Mouse (Mus musculus): ENCODE results near the gene Ofcc1. TPM values are rescaled to one million over a fixed set of nuclear protein-coding genes. Genes with fewer than 3 reads are reported as not detected.

Gene Ofcc1
- polyA plus RNA-seq, 1 experiment from 2014 or later = not detected

- no peak overlapping the region for H3K9ac ChIP-seq
- H3K4me2 ChIP-seq = no peak overlapping the region
- H3K36me3 ChIP-seq = no peaks in the 10 kb centered on the region
- H3K9me3 ChIP-seq (replicated peaks) = no peaks in the 10 kb centered on the region
- no peak overlapping the region for H3K27ac ChIP-seq
- 79% methylated on average over 3 of the region's 3 CpGs for WGBS (ENCODE audit: insufficient replicate concordance)
- no peaks in the 10 kb centered on the region for H3K4me1 ChIP-seq
- no peak overlapping the region for H3K4me3 ChIP-seq
- H3K27me3 ChIP-seq (replicated peaks) = no peaks in the 10 kb centered on the region
- no peak for ATAC-seq
Measured at GRCm38 (mm10) chr13:40181786-40182185, 179.5 kb downstream of the Ofcc1 start.

DNA sequence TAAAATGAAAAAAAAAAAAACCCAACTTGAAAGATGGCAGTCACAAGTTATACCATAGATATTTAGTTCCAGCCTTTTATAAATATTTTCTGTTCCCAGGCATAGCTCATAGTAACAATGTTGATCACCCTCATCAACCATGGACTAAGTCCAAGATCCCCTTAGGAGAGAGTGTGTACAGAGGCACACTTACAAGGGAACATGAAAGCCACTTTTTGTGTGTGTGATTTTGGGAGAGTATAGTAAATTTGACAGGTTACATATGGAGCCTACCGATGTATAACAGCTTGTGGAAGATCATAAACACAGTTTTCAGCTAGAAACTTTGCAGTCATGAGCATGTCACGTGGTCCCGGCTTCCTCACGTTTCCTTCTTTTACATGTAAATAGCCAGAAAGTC lies 189.5 kb downstream of the Ofcc1 start:
- no peak overlapping the region for H3K27ac ChIP-seq
- WGBS (ENCODE audit: insufficient replicate concordance) = 83% methylated on average over 4 of the region's 4 CpGs
- H3K36me3 ChIP-seq = no peaks in the 10 kb centered on the region
- no peaks in the 10 kb centered on the region for H3K9me3 ChIP-seq (replicated peaks)
- no peak for ATAC-seq
- H3K4me3 ChIP-seq = no peak overlapping the region
- H3K4me2 ChIP-seq = no peak overlapping the region
- no peaks in the 10 kb centered on the region for H3K27me3 ChIP-seq (replicated peaks)
- H3K9ac ChIP-seq = no peak overlapping the region
- no peaks in the 10 kb centered on the region for H3K4me1 ChIP-seq

- Histone ChIP-seq H3K27me3 (replicated peaks) (no peaks in the 10 kb centered on the region), H3K9ac (no peak overlapping the region), H3K4me3 (no peak overlapping the region), H3K36me3 (no peaks in the 10 kb centered on the region), H3K27ac (no peak overlapping the region), H3K9me3 (replicated peaks) (no peaks in the 10 kb centered on the region), H3K4me1 (no peaks in the 10 kb centered on the region), H3K4me2 (no peak overlapping the region)
- ATAC-seq = no peak
- 34% methylated on average over 7 of the region's 7 CpGs for WGBS (ENCODE audit: insufficient replicate concordance)
Measured at GRCm38 (mm10) chr13:40167871-40168270, 193.4 kb downstream of the Ofcc1 start.

DNA sequence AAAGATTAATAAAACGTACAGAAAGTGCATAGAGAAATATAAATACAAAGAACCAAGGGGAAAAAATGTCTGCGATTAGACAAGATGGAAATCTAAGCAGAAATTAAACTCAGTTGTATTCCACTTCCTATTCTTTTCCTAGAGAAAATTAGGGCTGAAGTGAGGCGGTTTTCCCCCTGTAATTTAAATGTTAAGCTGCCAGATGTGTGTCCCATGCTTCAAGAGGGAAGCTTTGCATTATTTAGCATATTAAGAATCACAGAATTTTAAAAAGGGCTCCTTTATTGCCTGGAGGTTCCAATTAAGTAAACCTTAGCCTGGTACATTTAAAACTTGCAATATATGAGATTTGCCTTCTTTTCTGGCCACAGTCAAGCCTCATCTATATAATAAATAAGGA lies 205.8 kb downstream of the Ofcc1 start:
- no peaks in the 10 kb centered on the region for H3K27me3 ChIP-seq (replicated peaks)
- no peak overlapping the region for H3K4me3 ChIP-seq
- no peaks in the 10 kb centered on the region for H3K9me3 ChIP-seq (replicated peaks)
- no peaks in the 10 kb centered on the region for H3K36me3 ChIP-seq
- no peak overlapping the region for H3K27ac ChIP-seq
- H3K9ac ChIP-seq = no peak overlapping the region
- no peak overlapping the region for H3K4me2 ChIP-seq
- 55% methylated on average over 3 of the region's 3 CpGs for WGBS (ENCODE audit: insufficient replicate concordance)
- no peaks in the 10 kb centered on the region for H3K4me1 ChIP-seq
- ATAC-seq = no peak

DNA sequence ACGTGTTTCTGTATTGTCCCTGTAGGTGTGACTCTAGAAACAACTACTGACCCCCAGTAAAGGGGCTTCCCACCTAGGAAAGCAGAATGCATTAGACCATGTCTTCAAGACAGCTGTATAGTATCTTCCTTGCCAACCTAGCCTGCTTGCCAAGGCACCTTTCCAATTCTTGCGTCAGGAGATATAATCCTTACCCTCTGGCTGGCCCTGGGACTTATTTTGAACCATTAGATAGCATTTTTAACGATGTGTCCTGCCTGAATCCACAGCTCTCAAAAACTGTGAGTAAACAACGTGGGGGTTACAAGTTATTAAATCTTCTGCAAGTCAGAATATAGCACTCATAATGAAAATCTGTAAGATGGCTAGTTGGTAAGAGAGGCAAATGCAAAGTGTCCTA lies 221.3 kb downstream of the Ofcc1 start:
- Histone ChIP-seq H3K27me3 (replicated peaks) (no peaks in the 10 kb centered on the region), H3K9me3 (replicated peaks) (no peaks in the 10 kb centered on the region), H3K4me1 (no peaks in the 10 kb centered on the region), H3K4me3 (no peak overlapping the region), H3K27ac (no peak overlapping the region), H3K4me2 (no peak overlapping the region), H3K9ac (no peak overlapping the region), H3K36me3 (no peaks in the 10 kb centered on the region)
- no peak for ATAC-seq
- whole genome bisulfite sequencing (ENCODE audit: insufficient replicate concordance) = 57% methylated on average over 4 of the region's 4 CpGs

- ATAC-seq = no peak
- Histone ChIP-seq H3K27ac (no peak overlapping the region), H3K4me1 (no peaks in the 10 kb centered on the region), H3K27me3 (replicated peaks) (no peaks in the 10 kb centered on the region), H3K9ac (no peak overlapping the region), H3K4me2 (no peak overlapping the region), H3K4me3 (no peak overlapping the region), H3K9me3 (replicated peaks) (no peaks in the 10 kb centered on the region), H3K36me3 (no peaks in the 10 kb centered on the region)
- 27% methylated on average over 3 of the region's 3 CpGs for WGBS (ENCODE audit: insufficient replicate concordance)
Measured at GRCm38 (mm10) chr13:40136096-40136495, 225.2 kb downstream of the Ofcc1 start.

- ATAC-seq = no peak
- H3K9ac ChIP-seq = no peak overlapping the region
- no peaks in the 10 kb centered on the region for H3K27me3 ChIP-seq (replicated peaks)
- no peaks in the 10 kb centered on the region for H3K36me3 ChIP-seq
- WGBS (ENCODE audit: insufficient replicate concordance) = 70% methylated on average over 12 of the region's 12 CpGs
- H3K9me3 ChIP-seq (replicated peaks) = no peaks in the 10 kb centered on the region
- H3K27ac ChIP-seq = no peak overlapping the region
- H3K4me1 ChIP-seq = no peaks in the 10 kb centered on the region
- H3K4me2 ChIP-seq = no peak overlapping the region
- no peak overlapping the region for H3K4me3 ChIP-seq
Measured at GRCm38 (mm10) chr13:40135670-40136069, 225.6 kb downstream of the Ofcc1 start.

DNA sequence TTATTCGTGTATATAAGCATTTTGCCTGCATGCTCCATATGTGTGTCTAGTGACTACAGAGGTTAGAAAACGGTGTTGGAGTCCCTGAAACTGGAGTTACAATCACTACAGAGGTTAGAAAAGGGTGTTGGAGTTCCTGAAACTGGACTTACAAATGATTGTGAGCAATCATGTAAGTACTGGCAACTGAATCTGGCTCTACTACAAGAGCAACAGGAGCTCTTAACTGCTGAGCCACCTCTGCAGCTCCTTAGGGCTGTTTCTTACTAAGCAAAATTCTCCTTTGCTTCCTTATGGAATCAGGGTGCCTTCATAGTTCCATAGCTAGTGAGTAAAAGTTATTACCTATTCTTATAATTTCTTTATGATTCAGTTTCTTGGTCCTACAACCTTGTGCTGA lies 237.4 kb downstream of the Ofcc1 start:
- no peaks in the 10 kb centered on the region for H3K9me3 ChIP-seq (replicated peaks)
- H3K27ac ChIP-seq = no peak overlapping the region
- no peaks in the 10 kb centered on the region for H3K4me1 ChIP-seq
- 44% methylated on average over 2 of the region's 2 CpGs for WGBS (ENCODE audit: insufficient replicate concordance)
- H3K9ac ChIP-seq = no peak overlapping the region
- H3K27me3 ChIP-seq (replicated peaks) = no peaks in the 10 kb centered on the region
- no peak overlapping the region for H3K4me2 ChIP-seq
- no peak for ATAC-seq
- no peak overlapping the region for H3K4me3 ChIP-seq
- H3K36me3 ChIP-seq = no peaks in the 10 kb centered on the region

DNA sequence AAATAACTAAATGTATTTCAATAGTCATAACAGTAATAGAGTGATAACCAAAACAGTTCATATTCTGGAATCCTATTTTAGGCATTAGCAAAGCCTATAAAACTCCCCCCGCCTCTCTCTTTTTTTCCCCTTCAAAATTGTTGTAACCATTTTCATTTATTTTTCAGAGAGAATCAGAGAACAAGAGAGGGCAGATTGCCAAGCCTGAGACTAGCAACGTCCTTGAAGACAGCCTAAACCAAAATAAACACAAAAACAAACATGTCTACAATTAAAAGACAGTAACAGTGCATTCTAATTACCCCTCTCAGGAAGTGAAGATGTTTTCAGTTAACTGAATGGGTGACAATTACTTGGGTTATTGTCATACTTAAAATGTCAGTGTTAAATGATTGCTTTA lies 248.9 kb downstream of the Ofcc1 start:
- Histone ChIP-seq H3K27ac (no peak overlapping the region), H3K4me3 (no peak overlapping the region), H3K4me1 (no peaks in the 10 kb centered on the region), H3K9ac (no peak overlapping the region), H3K36me3 (no peaks in the 10 kb centered on the region), H3K27me3 (replicated peaks) (no peaks in the 10 kb centered on the region), H3K9me3 (replicated peaks) (no peaks in the 10 kb centered on the region), H3K4me2 (no peak overlapping the region)
- WGBS (ENCODE audit: insufficient replicate concordance) = 48% methylated on average over 2 of the region's 2 CpGs
- no peak for ATAC-seq

- no peak overlapping the region for H3K4me3 ChIP-seq
- H3K27me3 ChIP-seq (replicated peaks) = no peaks in the 10 kb centered on the region
- WGBS (ENCODE audit: insufficient replicate concordance) = 74% methylated on average over 4 of the region's 4 CpGs
- no peak overlapping the region for H3K4me2 ChIP-seq
- no peak for ATAC-seq
- no peaks in the 10 kb centered on the region for H3K9me3 ChIP-seq (replicated peaks)
- H3K36me3 ChIP-seq = no peaks in the 10 kb centered on the region
- H3K4me1 ChIP-seq = no peaks in the 10 kb centered on the region
- no peak overlapping the region for H3K9ac ChIP-seq
- H3K27ac ChIP-seq = no peak overlapping the region
Measured at GRCm38 (mm10) chr13:40076236-40076635, 285.0 kb downstream of the Ofcc1 start.

DNA sequence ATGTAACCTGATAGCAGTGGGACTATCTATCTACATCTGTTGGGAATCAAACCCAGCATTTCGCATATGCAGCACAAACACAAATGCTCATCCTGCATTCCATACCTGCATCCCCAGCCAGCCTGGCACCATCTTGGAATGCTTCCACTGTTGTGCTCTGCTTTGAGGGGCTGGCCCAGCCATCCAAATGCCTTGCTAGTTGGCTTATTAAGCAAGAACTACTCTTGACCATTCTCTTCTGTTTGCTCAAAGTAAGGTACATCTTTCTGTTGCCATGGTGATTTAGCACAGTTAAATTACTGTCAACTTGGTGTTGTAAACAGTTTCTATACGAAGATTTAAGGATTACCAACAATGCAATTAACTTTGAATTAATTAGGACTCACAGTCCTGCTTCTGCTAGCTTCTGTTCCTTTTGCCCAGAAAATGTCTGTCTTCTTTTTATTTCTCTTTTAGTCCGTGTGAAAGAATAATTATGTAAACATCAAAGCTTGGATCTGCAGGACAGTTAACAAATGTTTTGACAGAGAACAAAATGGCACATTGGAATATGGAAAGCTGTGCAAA lies 286.3 kb downstream of the Ofcc1 start:
- H3K27ac ChIP-seq = no peak overlapping the region
- H3K27me3 ChIP-seq (replicated peaks) = no peaks in the 10 kb centered on the region
- WGBS (ENCODE audit: insufficient replicate concordance) = 53% methylated on average over 3 of the region's 3 CpGs
- no peak overlapping the region for H3K4me2 ChIP-seq
- H3K36me3 ChIP-seq = no peaks in the 10 kb centered on the region
- no peaks in the 10 kb centered on the region for H3K9me3 ChIP-seq (replicated peaks)
- H3K9ac ChIP-seq = no peak overlapping the region
- H3K4me3 ChIP-seq = no peak overlapping the region
- no peak for ATAC-seq
- no peaks in the 10 kb centered on the region for H3K4me1 ChIP-seq

- 86% methylated on average over 1 of the region's 1 CpGs for WGBS (ENCODE audit: insufficient replicate concordance)
- ATAC-seq = no peak
Measured at GRCm38 (mm10) chr13:40070004-40070403, 291.2 kb downstream of the Ofcc1 start.

DNA sequence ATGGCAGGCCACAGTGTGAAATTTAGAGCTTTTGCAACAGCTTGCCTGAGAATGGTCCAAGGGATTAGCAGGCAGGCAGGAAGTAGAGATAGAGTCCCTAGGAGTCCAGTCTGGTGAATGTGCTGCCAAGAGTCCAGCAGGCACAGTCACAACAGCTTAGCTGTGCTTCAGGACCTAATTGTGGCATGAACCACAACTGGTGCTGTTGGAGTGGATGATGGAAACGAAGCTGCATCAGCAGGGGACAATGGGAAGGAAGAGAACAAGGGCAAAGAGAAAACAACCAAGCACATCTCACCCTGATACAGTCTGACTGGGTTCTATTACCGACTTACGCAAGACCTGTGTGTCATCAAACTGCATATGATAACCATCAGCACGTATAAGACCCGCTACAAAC lies 300.0 kb downstream of the Ofcc1 start:
- Histone ChIP-seq H3K27me3 (replicated peaks) (no peaks in the 10 kb centered on the region), H3K27ac (no peak overlapping the region), H3K9ac (no peak overlapping the region), H3K36me3 (no peaks in the 10 kb centered on the region), H3K4me2 (no peak overlapping the region), H3K4me1 (no peaks in the 10 kb centered on the region), H3K4me3 (no peak overlapping the region), H3K9me3 (replicated peaks) (no peaks in the 10 kb centered on the region)
- no peak for ATAC-seq
- 57% methylated on average over 5 of the region's 5 CpGs for WGBS (ENCODE audit: insufficient replicate concordance)

More at GRCm38 (mm10) chr13:40070004-40070403, 291.2 kb downstream of the Ofcc1 start:
- H3K36me3 ChIP-seq = no peaks in the 10 kb centered on the region
- no peaks in the 10 kb centered on the region for H3K9me3 ChIP-seq (replicated peaks)
- H3K27ac ChIP-seq = no peak overlapping the region
- H3K4me3 ChIP-seq = no peak overlapping the region
- no peak overlapping the region for H3K9ac ChIP-seq
- H3K27me3 ChIP-seq (replicated peaks) = no peaks in the 10 kb centered on the region
- no peaks in the 10 kb centered on the region for H3K4me1 ChIP-seq
- no peak overlapping the region for H3K4me2 ChIP-seq

All from liver, embryonic 12.5 days (tissue).